Mouse (Mus musculus): ENCODE results near the gene Vmn2r120. TPM values are rescaled to one million over a fixed set of nuclear protein-coding genes. Genes with fewer than 3 reads are reported as not detected.
"Not testable (repeated sequence)": the region's sequence is repeated elsewhere in the genome, so short reads cannot be mapped to it uniquely, and the experiment has no call there.

The Vmn2r120 gene
- polyA plus RNA-seq (2012; rRNA removed): not detected in 2 replicates

DNA sequence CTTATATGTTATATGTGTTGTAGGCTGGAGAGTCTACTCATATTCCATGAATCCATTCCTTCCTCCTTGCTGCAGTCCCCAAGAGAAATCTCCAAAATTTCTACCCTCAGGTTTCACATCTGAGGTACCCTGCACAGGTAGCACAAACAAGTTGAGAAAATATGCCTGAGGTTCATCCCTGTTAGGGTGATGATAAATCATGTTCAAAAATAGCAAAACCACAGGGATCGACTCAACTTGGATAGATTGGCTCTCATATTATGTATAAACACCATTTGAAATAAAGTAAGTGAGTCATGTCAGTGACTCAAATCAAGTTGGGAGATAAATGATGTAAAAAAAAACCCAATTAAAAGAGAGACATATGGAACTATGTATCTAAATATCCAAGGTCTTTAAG, at the start of gene Vmn2r120:
Vmn2r120 (minus strand) TSS at position 101 of the 400 bp plus-strand sequence.
- Histone ChIP-seq H3K4me1 (replicated peaks; ENCODE audit: control insufficient read depth, insufficient read depth, low read length) (no peaks in the 10 kb centered on the region), H3K36me3 (ENCODE audit: control insufficient read depth, insufficient read depth, low read length) (no peaks in the 10 kb centered on the region), H3K27me3 (ENCODE audit: control insufficient read depth, insufficient read depth, low read length) (no peaks in the 10 kb centered on the region), H3K4me3 (ENCODE audit: control insufficient read depth, insufficient read depth, low read length) (no peak within 1 kb of the TSS), H3K27ac (ENCODE audit: control insufficient read depth, insufficient read depth, low read length) (no peak within 1 kb of the TSS)
- WGBS: 93% methylated on average over 1 of the region's 1 CpGs
- TF ChIP-seq CTCF (IDR thresholded peaks at IDR 0.05; ENCODE audit: borderline replicate concordance, control insufficient read depth, extremely low read depth, insufficient read depth, low read length, poor library complexity) (no peak), POLR2A (IDR thresholded peaks at IDR 0.05; ENCODE audit: control insufficient read depth, extremely low read depth, insufficient read depth, low read length, poor library complexity) (no peak)
- DNase-seq: no peak

DNA sequence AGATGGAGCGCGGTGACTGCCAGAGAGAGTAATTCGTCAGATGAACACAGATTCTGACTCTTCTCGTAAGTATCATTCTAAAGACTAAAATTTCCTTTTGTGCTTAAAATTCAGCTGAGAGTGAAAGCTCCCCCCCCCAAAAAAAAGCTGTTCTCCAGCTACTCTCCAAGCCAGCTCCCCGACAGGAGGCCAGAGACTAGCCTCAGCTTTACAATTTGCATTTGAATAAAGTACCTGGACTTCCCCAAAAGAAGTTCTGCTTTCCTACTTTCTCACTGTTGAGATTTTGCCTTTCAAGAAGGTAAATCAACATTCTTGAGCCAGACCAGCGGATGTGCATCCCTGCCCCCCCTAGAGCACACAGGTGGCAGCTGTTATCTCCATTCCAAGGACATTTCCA, 42.0 kb upstream of the Vmn2r120 start:
- H3K27me3 ChIP-seq (ENCODE audit: control insufficient read depth, insufficient read depth, low read length); H3K4me1 ChIP-seq (replicated peaks; ENCODE audit: control insufficient read depth, insufficient read depth, low read length); H3K4me3 ChIP-seq (ENCODE audit: control insufficient read depth, insufficient read depth, low read length); H3K36me3 ChIP-seq (ENCODE audit: control insufficient read depth, insufficient read depth, low read length); DNase-seq; H3K27ac ChIP-seq (ENCODE audit: control insufficient read depth, insufficient read depth, low read length): not testable (repeated sequence)
- 82% methylated on average over 6 of the region's 6 CpGs for WGBS

DNA sequence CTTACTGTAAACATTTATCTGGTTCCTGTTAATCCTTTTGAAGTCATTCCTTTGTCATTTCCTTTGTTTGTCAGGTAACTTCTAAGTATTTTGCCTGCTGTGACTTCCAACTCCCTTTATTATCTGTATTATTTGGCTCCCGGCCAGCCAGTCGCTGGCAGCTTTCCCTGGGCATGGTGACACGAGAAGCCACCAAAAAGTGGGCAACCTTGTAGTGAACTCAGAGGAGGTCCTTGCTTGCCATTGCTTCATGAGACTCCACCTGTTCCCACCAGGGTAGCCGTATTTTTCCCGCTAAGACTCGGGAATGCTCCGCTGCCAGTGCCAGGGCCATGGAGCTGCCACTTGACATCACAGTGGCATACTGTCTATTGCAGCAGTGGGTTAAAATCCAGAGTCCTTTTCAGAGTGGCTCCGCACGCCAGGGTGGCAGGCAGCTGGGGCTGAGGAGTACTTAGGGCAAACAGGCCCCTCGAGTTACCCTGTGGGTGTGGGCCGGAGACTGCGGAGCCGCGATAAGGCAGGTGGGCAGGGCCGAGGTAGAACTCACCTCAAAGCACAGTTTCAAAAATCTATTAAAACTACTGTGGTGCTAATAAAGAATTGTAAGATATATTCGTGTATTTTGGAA, 28.9 kb upstream of the Vmn2r120 start:
- DNase-seq: no peak
- 90% methylated on average over 16 of the region's 16 CpGs for WGBS
- TF ChIP-seq CTCF (IDR thresholded peaks at IDR 0.05; ENCODE audit: borderline replicate concordance, control insufficient read depth, extremely low read depth, insufficient read depth, low read length, poor library complexity): no peak
- no peak for TF ChIP-seq POLR2A (IDR thresholded peaks at IDR 0.05; ENCODE audit: control insufficient read depth, extremely low read depth, insufficient read depth, low read length, poor library complexity)

More for the DNA sequence above, 28.9 kb upstream of the Vmn2r120 start:
- Histone ChIP-seq H3K4me3 (ENCODE audit: control insufficient read depth, insufficient read depth, low read length) (no peak overlapping the region), H3K36me3 (ENCODE audit: control insufficient read depth, insufficient read depth, low read length) (no peaks in the 10 kb centered on the region), H3K27me3 (ENCODE audit: control insufficient read depth, insufficient read depth, low read length) (no peaks in the 10 kb centered on the region), H3K27ac (ENCODE audit: control insufficient read depth, insufficient read depth, low read length) (no peak overlapping the region), H3K4me1 (replicated peaks; ENCODE audit: control insufficient read depth, insufficient read depth, low read length) (no peaks in the 10 kb centered on the region)

Other genes with a start within 250 kb of the Vmn2r120 start
- 20.5 and 20.8 TPM in 2 replicates for gene Adgre1, start 186.8 kb downstream of the Vmn2r120 start, polyA plus RNA-seq (2012; rRNA removed)
- not detected in 2 replicates for gene Gm21834, start 196.7 kb upstream of the Vmn2r120 start, polyA plus RNA-seq (2012; rRNA removed)
- gene Cntnap5c, start 224.1 kb upstream of the Vmn2r120 start, polyA plus RNA-seq (2012; rRNA removed): 0.03 TPM in 1 of 2 replicates, not detected in the other